ENCODE assay signal across 23 mouse cellular contexts in genomic region chr17:8810201-8810600, GRCm38 (mm10).
"Had no signal": no experiment of that assay in that cellular context is flagged by ENCODE, and none has a peak within 500 bp of the region (broad histone marks: within the 10 kb centered on the region; RNA-seq: fewer than 3 reads in every experiment).

No protein-coding gene starts in this region.

- DNase-seq: gastrocnemius, postnatal 14 days; gastrocnemius, postnatal 36 days; heart, adult 18-20 months; heart, postnatal 36 days; kidney, adult 11 months; kidney, adult 2 months; kidney, adult 9 months; kidney, postnatal 14 days; kidney, postnatal 36 days; layer of hippocampus, adult 9-11 months; layer of hippocampus, postnatal 36 days; left cerebral cortex, postnatal 4 days had no signal

- H3K4me3 ChIP-seq: heart, embryonic 13.5 days; heart, embryonic 15.5 days; hindbrain, embryonic 13.5 days; hindbrain, embryonic 15.5 days; kidney, embryonic 15.5 days; limb, embryonic 13.5 days; limb, embryonic 15.5 days; liver, embryonic 12.5 days had no signal

- H3K27ac ChIP-seq: heart, embryonic 13.5 days; heart, embryonic 15.5 days; hindbrain, embryonic 13.5 days; hindbrain, embryonic 15.5 days; hindbrain, postnatal 0 days; kidney, embryonic 15.5 days; kidney, postnatal 0 days; limb, embryonic 13.5 days; limb, embryonic 15.5 days; liver, embryonic 12.5 days; liver, embryonic 14.5 days had no signal
